Mouse (Mus musculus): Measurements from ENCODE around the gene Sema3d. TPM values are rescaled to one million over a fixed set of nuclear protein-coding genes. Genes with fewer than 3 reads are reported as not detected.
A peak's percentile ranks its signal among the peaks of the same experiment; 100 is the strongest.

Gene Sema3d
- polyA plus RNA-seq (2012; rRNA removed), result 1.5 and 2.0 TPM in 2 replicates

GRCm38 (mm10) chr5:12383133-12383959 is at the start of gene Sema3d:
Gene Sema3d, plus strand, starts transcription at chr5:12383385.
- no peaks in the 10 kb centered on the region for H3K4me1 ChIP-seq (ENCODE audit: control insufficient read depth, insufficient read depth, low read length)
- peak within 1 kb of the TSS; percentile 69 for H3K4me3 ChIP-seq (ENCODE audit: insufficient read depth, low read depth, low read length)
- no peak for TF ChIP-seq POLR2A (IDR thresholded peaks at IDR 0.05; ENCODE audit: low read depth, low read length)
- TF ChIP-seq CTCF (conservative IDR thresholded peaks at IDR 0.05; ENCODE audit: insufficient read depth, insufficient read length, low read depth, low read length), result peak; percentile 56
- peak; percentile 67 for DNase-seq
- no peaks in the 10 kb centered on the region for H3K27me3 ChIP-seq (replicated peaks; ENCODE audit: control insufficient read depth, insufficient read depth, low read length)
- H3K36me3 ChIP-seq (ENCODE audit: control insufficient read depth, insufficient read depth, low read length), result no peaks in the 10 kb centered on the region
- 1% methylated on average over 49 of the region's 49 CpGs for WGBS
- peak within 1 kb of the TSS; percentile 26; the same call in 1 of the 2 replicates for H3K27ac ChIP-seq (ENCODE audit: insufficient read depth, low read depth, low read length)

DNA sequence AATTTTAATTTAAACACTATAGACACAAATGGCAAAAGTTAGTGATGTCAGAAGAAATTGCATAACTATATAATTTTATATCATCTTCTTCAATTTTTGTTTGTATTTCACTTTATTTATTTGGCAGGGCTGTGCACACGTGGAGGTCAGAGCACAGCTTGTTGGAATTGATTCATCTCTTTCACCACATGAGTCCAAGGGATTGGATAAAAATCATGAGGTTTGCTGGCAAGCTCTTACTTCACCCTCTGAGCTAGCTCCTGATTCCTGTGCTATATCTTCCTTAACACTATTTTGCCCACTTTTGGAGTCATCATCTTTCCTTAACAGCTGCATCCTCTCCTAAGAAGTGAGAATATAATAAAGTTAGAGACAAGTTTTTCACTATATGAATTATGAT is 5.9 kb upstream of the Sema3d start:
- no peak for DNase-seq
- Histone ChIP-seq H3K4me1 (ENCODE audit: control insufficient read depth, insufficient read depth, low read length) (no peaks in the 10 kb centered on the region), H3K36me3 (ENCODE audit: control insufficient read depth, insufficient read depth, low read length) (no peaks in the 10 kb centered on the region), H3K27ac (ENCODE audit: insufficient read depth, low read depth, low read length) (no peak overlapping the region), H3K4me3 (ENCODE audit: insufficient read depth, low read depth, low read length) (no peak overlapping the region), H3K27me3 (replicated peaks; ENCODE audit: control insufficient read depth, insufficient read depth, low read length) (no peaks in the 10 kb centered on the region)
- TF ChIP-seq POLR2A (IDR thresholded peaks at IDR 0.05; ENCODE audit: low read depth, low read length) (no peak), CTCF (conservative IDR thresholded peaks at IDR 0.05; ENCODE audit: insufficient read depth, insufficient read length, low read depth, low read length) (no peak)
- 66% methylated on average over 1 of the region's 1 CpGs for WGBS

GRCm38 (mm10) chr5:12378900-12379299 is 4.3 kb upstream of the Sema3d start:
- TF ChIP-seq POLR2A (IDR thresholded peaks at IDR 0.05; ENCODE audit: low read depth, low read length) (no peak), CTCF (conservative IDR thresholded peaks at IDR 0.05; ENCODE audit: insufficient read depth, insufficient read length, low read depth, low read length) (no peak)
- DNase-seq, result no peak
- Histone ChIP-seq H3K4me1 (ENCODE audit: control insufficient read depth, insufficient read depth, low read length) (no peaks in the 10 kb centered on the region), H3K27ac (ENCODE audit: insufficient read depth, low read depth, low read length) (no peak overlapping the region), H3K27me3 (replicated peaks; ENCODE audit: control insufficient read depth, insufficient read depth, low read length) (no peaks in the 10 kb centered on the region), H3K4me3 (ENCODE audit: insufficient read depth, low read depth, low read length) (no peak overlapping the region), H3K36me3 (ENCODE audit: control insufficient read depth, insufficient read depth, low read length) (no peaks in the 10 kb centered on the region)
- 34% methylated on average over 5 of the region's 5 CpGs for WGBS

GRCm38 (mm10) chr5:12382010-12382409 is 1.2 kb upstream of the Sema3d start:
- Histone ChIP-seq H3K27me3 (replicated peaks; ENCODE audit: control insufficient read depth, insufficient read depth, low read length) (no peaks in the 10 kb centered on the region), H3K36me3 (ENCODE audit: control insufficient read depth, insufficient read depth, low read length) (no peaks in the 10 kb centered on the region), H3K27ac (ENCODE audit: insufficient read depth, low read depth, low read length) (no peak overlapping the region), H3K4me1 (ENCODE audit: control insufficient read depth, insufficient read depth, low read length) (no peaks in the 10 kb centered on the region), H3K4me3 (ENCODE audit: insufficient read depth, low read depth, low read length) (no peak overlapping the region)
- 90% methylated on average over 5 of the region's 5 CpGs for WGBS
- no peak for TF ChIP-seq CTCF (conservative IDR thresholded peaks at IDR 0.05; ENCODE audit: insufficient read depth, insufficient read length, low read depth, low read length)
- no peak for TF ChIP-seq POLR2A (IDR thresholded peaks at IDR 0.05; ENCODE audit: low read depth, low read length)
- no peak for DNase-seq

DNA sequence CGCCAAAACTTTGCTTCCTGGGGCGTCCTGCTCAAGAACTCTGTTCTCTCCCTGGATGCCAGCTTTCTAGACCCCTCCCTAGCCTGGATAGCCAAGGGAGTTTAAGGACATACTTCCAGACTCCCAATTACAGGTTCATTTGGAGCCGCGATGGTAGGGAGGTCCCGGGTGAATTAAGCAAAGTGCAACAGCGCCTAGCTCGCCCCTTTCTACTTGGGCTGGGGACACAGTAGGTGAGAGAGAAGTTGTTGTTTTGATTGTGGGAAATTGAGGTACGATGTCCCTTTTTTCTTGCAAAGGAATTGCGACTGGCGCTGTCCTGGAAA is 738 bp downstream of the Sema3d start:
- Histone ChIP-seq H3K36me3 (ENCODE audit: control insufficient read depth, insufficient read depth, low read length) (no peaks in the 10 kb centered on the region), H3K27me3 (replicated peaks; ENCODE audit: control insufficient read depth, insufficient read depth, low read length) (no peaks in the 10 kb centered on the region), H3K27ac (ENCODE audit: insufficient read depth, low read depth, low read length) (no peak overlapping the region), H3K4me3 (ENCODE audit: insufficient read depth, low read depth, low read length) (peak overlapping the region; percentile 69), H3K4me1 (ENCODE audit: control insufficient read depth, insufficient read depth, low read length) (no peaks in the 10 kb centered on the region)
- 2% methylated on average over 10 of the region's 10 CpGs for WGBS
- DNase-seq, result no peak
- TF ChIP-seq CTCF (conservative IDR thresholded peaks at IDR 0.05; ENCODE audit: insufficient read depth, insufficient read length, low read depth, low read length) (no peak), POLR2A (IDR thresholded peaks at IDR 0.05; ENCODE audit: low read depth, low read length) (no peak)

GRCm38 (mm10) chr5:12392667-12393066 is 9.5 kb downstream of the Sema3d start:
- 82% methylated on average over 5 of the region's 5 CpGs for WGBS
- DNase-seq, result no peak
- TF ChIP-seq CTCF (conservative IDR thresholded peaks at IDR 0.05; ENCODE audit: insufficient read depth, insufficient read length, low read depth, low read length) (no peak), POLR2A (IDR thresholded peaks at IDR 0.05; ENCODE audit: low read depth, low read length) (no peak)

DNA sequence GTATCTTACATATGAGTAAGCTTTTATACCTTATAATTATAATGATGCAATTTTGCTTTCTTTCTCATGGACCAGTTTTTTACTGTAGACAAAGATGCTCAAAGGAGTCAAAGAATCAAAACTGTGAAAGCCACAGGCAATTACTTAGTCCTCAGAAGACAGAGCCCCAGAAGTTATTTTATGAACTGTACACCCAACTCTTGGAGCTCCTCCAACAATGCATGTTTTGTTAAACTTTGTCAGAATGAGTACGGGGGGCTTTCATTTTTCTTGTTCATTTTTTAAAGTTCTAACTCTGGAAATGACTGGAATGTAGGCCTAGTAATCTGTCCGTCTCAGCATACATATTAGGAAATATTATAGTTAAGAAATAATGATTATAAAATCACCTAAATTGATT is 16.1 kb downstream of the Sema3d start:
- Histone ChIP-seq H3K27me3 (replicated peaks; ENCODE audit: control insufficient read depth, insufficient read depth, low read length) (no peaks in the 10 kb centered on the region), H3K4me1 (ENCODE audit: control insufficient read depth, insufficient read depth, low read length) (no peaks in the 10 kb centered on the region), H3K36me3 (ENCODE audit: control insufficient read depth, insufficient read depth, low read length) (no peaks in the 10 kb centered on the region), H3K27ac (ENCODE audit: insufficient read depth, low read depth, low read length) (no peak overlapping the region), H3K4me3 (ENCODE audit: insufficient read depth, low read depth, low read length) (no peak overlapping the region)
- TF ChIP-seq POLR2A (IDR thresholded peaks at IDR 0.05; ENCODE audit: low read depth, low read length) (no peak), CTCF (conservative IDR thresholded peaks at IDR 0.05; ENCODE audit: insufficient read depth, insufficient read length, low read depth, low read length) (no peak)
- no peak for DNase-seq
- 61% methylated on average over 2 of the region's 2 CpGs for WGBS

More at GRCm38 (mm10) chr5:12392667-12393066, 9.5 kb downstream of the Sema3d start:
- H3K36me3 ChIP-seq (ENCODE audit: control insufficient read depth, insufficient read depth, low read length), result no peaks in the 10 kb centered on the region
- no peaks in the 10 kb centered on the region for H3K4me1 ChIP-seq (ENCODE audit: control insufficient read depth, insufficient read depth, low read length)
- no peak overlapping the region for H3K27ac ChIP-seq (ENCODE audit: insufficient read depth, low read depth, low read length)
- no peak overlapping the region for H3K4me3 ChIP-seq (ENCODE audit: insufficient read depth, low read depth, low read length)
- H3K27me3 ChIP-seq (replicated peaks; ENCODE audit: control insufficient read depth, insufficient read depth, low read length), result no peaks in the 10 kb centered on the region

Data from kidney, adult 2 months (tissue).